Comparison of ENCODE assay signal across 1 mouse cellular context in the genomic region with DNA sequence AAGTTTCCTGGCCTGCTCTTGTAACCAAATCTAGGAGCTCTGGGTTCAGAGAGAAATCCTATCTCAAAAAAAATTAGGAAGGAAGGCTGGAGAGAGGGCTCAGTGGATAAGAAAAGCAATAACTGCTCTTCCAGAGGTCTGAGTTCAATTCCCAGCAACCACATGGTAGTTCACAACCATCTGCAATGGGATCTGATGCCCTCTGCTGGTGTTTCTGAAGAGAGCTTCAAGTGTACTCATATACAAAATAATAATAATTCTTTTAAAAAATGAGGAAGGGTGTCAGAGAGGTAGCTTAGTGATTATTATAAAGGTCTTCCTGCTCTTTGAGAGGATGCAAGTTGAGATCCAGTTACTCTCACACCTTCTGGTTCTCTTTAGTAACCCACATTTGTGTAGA.
TF ChIP-seq lines count a peak whose summit lies in the region.

No protein-coding gene starts in this region.

TF ChIP-seq in MEL, 35 proteins besides CTCF, POLR2A, EP300 and RAD21:
- TF ChIP-seq UBTF (IDR thresholded peaks at IDR 0.05; ENCODE audit: borderline replicate concordance, insufficient read depth, low read depth, low read length) (no peak), SMC3 (IDR thresholded peaks at IDR 0.05; ENCODE audit: low read depth, low read length) (peak; percentile 39), MYC (IDR thresholded peaks at IDR 0.05; ENCODE audit: low read depth, low read length) (peak; percentile 55; the same call in 1 of the 2 replicates)
